Mouse (Mus musculus): ENCODE results near the gene Il18. TPM values are rescaled to one million over a fixed set of nuclear protein-coding genes. Genes with fewer than 3 reads are reported as not detected.

Il18 gene
- polyA plus RNA-seq, 1 experiment = 1.9 TPM

- no peaks in the 10 kb centered on the region for H3K36me3 ChIP-seq (ENCODE audit: control insufficient read depth, insufficient read depth)
- no peaks in the 10 kb centered on the region for H3K79me2 ChIP-seq (ENCODE audit: control insufficient read depth, insufficient read depth)
- no peaks in the 10 kb centered on the region for H3K27me3 ChIP-seq (ENCODE audit: control insufficient read depth, insufficient read depth, insufficient read length)
- H3K4me3 ChIP-seq = no peak overlapping the region
- no peak overlapping the region for H3K4me2 ChIP-seq (ENCODE audit: low read depth)
- TF ChIP-seq CEBPB (IDR thresholded peaks at IDR 0.05; ENCODE audit: insufficient read depth, poor library complexity, severe bottlenecking) (no peak), MYOG (IDR thresholded peaks at IDR 0.05; ENCODE audit: control insufficient read depth in 1 of 3, insufficient read depth in 1 of 3, insufficient read length in 2 of 3, low read depth in 2 of 3) (no peak), TCF3 (IDR thresholded peaks at IDR 0.05; ENCODE audit: insufficient read length, low read depth) (no peak)
- H3ac ChIP-seq (ENCODE audit: control insufficient read depth, insufficient read length) = no peak overlapping the region
Measured at GRCm38 (mm10) chr9:50586955-50587354, 32.3 kb downstream of the Il18 start.

DNA sequence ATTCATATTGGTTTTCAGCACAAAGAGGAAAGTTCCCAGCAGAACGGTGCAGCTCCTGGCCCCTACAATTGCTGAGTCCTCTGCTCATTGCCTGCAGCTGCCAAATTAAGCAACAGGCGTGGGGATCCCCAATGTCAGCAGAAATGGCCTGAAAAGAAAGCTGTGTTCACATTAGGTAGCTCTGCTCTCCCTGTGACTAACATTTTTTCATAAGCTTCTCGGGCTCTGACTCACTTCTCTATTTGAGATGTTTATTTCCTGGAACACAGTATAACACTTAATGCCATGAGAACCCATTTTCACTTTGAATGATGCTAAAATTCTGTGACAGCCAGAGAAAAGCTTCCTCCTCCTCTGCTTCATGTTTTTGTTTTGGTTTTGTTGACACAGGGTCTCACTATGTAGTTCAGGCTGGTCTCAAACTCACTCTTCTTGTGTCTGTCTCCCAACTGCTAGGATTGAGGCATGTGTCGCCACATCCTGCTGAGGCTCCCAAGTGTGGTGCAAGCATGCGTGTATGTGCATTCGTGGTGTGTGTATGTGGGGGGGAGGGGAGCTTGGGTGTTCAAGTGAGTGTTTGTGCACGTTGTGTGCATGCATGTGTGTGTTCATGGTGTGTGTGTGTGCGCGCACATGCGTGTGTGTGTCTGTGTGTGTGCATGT is 36.4 kb downstream of the Il18 start:
- Histone ChIP-seq H3ac (ENCODE audit: control insufficient read depth, insufficient read length) (no peak overlapping the region), H3K4me3 (no peak overlapping the region), H3K79me2 (ENCODE audit: control insufficient read depth, insufficient read depth) (no peaks in the 10 kb centered on the region), H3K27me3 (ENCODE audit: control insufficient read depth, insufficient read depth, insufficient read length) (no peaks in the 10 kb centered on the region), H3K36me3 (ENCODE audit: control insufficient read depth, insufficient read depth) (peaks cover 5% of the 10 kb centered on the region), H3K4me2 (ENCODE audit: low read depth) (peak overlapping the region; percentile 38)
- TF ChIP-seq MAX (IDR thresholded peaks at IDR 0.05; ENCODE audit: low read depth) (no peak), CEBPB (IDR thresholded peaks at IDR 0.05; ENCODE audit: insufficient read depth, poor library complexity, severe bottlenecking) (0 out of 2 replicates have a peak, but pooled peaks have one; percentile 18)

- H3K79me2 ChIP-seq (ENCODE audit: control insufficient read depth, insufficient read depth) = no peaks in the 10 kb centered on the region
- no peak for TF ChIP-seq CEBPB (IDR thresholded peaks at IDR 0.05; ENCODE audit: insufficient read depth, poor library complexity, severe bottlenecking)
- TF ChIP-seq POLR2AphosphoS2 (IDR thresholded peaks at IDR 0.05; ENCODE audit: insufficient read length, low read depth) = no peak
- TF ChIP-seq MYOG (IDR thresholded peaks at IDR 0.05; ENCODE audit: control insufficient read depth in 1 of 3, insufficient read depth in 1 of 3, insufficient read length in 2 of 3, low read depth in 2 of 3) = no peak
Measured at GRCm38 (mm10) chr9:50592955-50593354, 38.3 kb downstream of the Il18 start.

DNA sequence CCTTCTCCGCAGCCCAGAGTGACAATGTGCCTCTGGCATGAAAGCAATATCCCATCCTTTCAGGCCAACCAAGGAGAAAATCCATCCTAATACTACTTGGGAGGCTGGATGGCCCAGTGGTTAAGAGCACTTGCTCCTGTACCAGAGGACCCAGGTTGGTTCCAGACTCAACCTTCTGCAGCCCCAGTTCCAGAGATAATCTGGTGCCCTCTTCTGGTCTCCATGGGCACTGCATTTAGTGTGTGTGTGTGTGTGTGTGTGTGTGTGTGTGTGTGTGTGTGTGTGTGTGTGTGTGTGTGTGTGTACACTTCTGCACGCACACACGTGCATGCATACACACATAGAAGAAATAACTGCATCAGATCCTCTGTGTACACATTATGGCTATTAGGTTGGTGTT is 38.9 kb downstream of the Il18 start:
- no peak for TF ChIP-seq TCF3 (IDR thresholded peaks at IDR 0.05; ENCODE audit: insufficient read length, low read depth)
- no peak for TF ChIP-seq TCF12 (IDR thresholded peaks at IDR 0.05; ENCODE audit: insufficient read depth, poor library complexity, severe bottlenecking)
- TF ChIP-seq E2F4 (IDR thresholded peaks at IDR 0.05; ENCODE audit: insufficient read depth) = no peak
- TF ChIP-seq USF1 (IDR thresholded peaks at IDR 0.05; ENCODE audit: low read depth) = no peak
- no peak for TF ChIP-seq POLR2A (IDR thresholded peaks at IDR 0.05; ENCODE audit: insufficient read length, low read depth)
- TF ChIP-seq REST (IDR thresholded peaks at IDR 0.05; ENCODE audit: insufficient read depth, insufficient read length) = no peak
- TF ChIP-seq MAX (IDR thresholded peaks at IDR 0.05; ENCODE audit: low read depth) = no peak
- no peak for TF ChIP-seq CEBPB (IDR thresholded peaks at IDR 0.05; ENCODE audit: insufficient read depth, poor library complexity, severe bottlenecking)
- no peak for TF ChIP-seq MYOG (IDR thresholded peaks at IDR 0.05; ENCODE audit: control insufficient read depth in 1 of 3, insufficient read depth in 1 of 3, insufficient read length in 2 of 3, low read depth in 2 of 3)
- no peak for TF ChIP-seq MYOD1 (IDR thresholded peaks at IDR 0.05; ENCODE audit: control insufficient read depth in 1 of 3, insufficient read length in 2 of 3, low read depth in 2 of 3)
- no peak for TF ChIP-seq POLR2AphosphoS2 (IDR thresholded peaks at IDR 0.05; ENCODE audit: insufficient read length, low read depth)
- TF ChIP-seq SRF (IDR thresholded peaks at IDR 0.05; ENCODE audit: control insufficient read depth, insufficient read length, low read depth) = no peak
- no peaks in the 10 kb centered on the region for H3K27me3 ChIP-seq (ENCODE audit: control insufficient read depth, insufficient read depth, insufficient read length)

More at GRCm38 (mm10) chr9:50592955-50593354, 38.3 kb downstream of the Il18 start:
- peaks cover 22% of the 10 kb centered on the region for H3K36me3 ChIP-seq (ENCODE audit: control insufficient read depth, insufficient read depth)
- no peak overlapping the region for H3ac ChIP-seq (ENCODE audit: control insufficient read depth, insufficient read length)
- no peak overlapping the region for H3K4me3 ChIP-seq
- H3K27me3 ChIP-seq (ENCODE audit: control insufficient read depth, insufficient read depth, insufficient read length) = no peaks in the 10 kb centered on the region
- no peak overlapping the region for H3K4me2 ChIP-seq (ENCODE audit: low read depth)

DNA sequence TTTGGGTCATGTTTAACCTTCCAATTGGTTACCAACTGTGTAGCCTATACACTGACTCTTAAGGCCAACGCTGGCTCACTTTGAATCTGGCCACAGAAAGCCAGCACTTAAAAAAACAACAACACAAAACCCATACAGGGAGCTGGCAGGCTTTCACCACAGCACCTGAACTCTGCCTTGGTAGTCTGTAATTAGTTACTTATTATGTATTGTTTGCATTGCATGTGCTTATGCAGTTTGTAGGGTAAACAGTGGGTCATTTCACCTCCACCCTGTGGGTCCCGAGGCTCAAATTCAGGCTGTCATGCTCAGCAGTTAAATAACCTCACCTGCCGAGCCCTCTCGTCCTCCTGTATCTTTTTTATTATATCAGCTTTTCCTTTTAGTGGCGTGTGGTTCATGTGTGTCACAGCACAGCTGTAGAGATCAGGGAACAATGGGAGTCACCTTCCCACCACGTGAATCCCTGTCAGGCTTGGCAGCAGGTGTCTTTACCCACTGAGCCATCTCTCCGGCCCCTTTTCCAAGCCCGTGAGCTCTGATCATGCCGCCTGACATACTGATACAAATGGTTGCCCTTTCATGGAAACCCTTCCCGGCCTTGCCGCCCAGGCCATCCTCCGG is 40.3 kb downstream of the Il18 start:
- Histone ChIP-seq H3K36me3 (ENCODE audit: control insufficient read depth, insufficient read depth) (peaks cover 33% of the 10 kb centered on the region), H3K4me2 (ENCODE audit: low read depth) (no peak overlapping the region), H3K27me3 (ENCODE audit: control insufficient read depth, insufficient read depth, insufficient read length) (no peaks in the 10 kb centered on the region), H3ac (ENCODE audit: control insufficient read depth, insufficient read length) (no peak overlapping the region), H3K4me3 (no peak overlapping the region), H3K79me2 (ENCODE audit: control insufficient read depth, insufficient read depth) (no peaks in the 10 kb centered on the region)
- TF ChIP-seq SRF (IDR thresholded peaks at IDR 0.05; ENCODE audit: control insufficient read depth, insufficient read length, low read depth) (no peak), TCF3 (IDR thresholded peaks at IDR 0.05; ENCODE audit: insufficient read length, low read depth) (no peak)

More for the DNA sequence above, 38.9 kb downstream of the Il18 start:
- Histone ChIP-seq H3K36me3 (ENCODE audit: control insufficient read depth, insufficient read depth) (peaks cover 27% of the 10 kb centered on the region), H3K79me2 (ENCODE audit: control insufficient read depth, insufficient read depth) (no peaks in the 10 kb centered on the region), H3K4me3 (no peak overlapping the region), H3K4me2 (ENCODE audit: low read depth) (no peak overlapping the region), H3ac (ENCODE audit: control insufficient read depth, insufficient read length) (no peak overlapping the region)

All from myocyte (in vitro differentiated cells).